Mouse (Mus musculus): ENCODE results near the gene Olfr609. TPM values are rescaled to one million over a fixed set of nuclear protein-coding genes. Genes with fewer than 3 reads are reported as not detected.
"Not testable (repeated sequence)": the region's sequence is repeated elsewhere in the genome, so short reads cannot be mapped to it uniquely, and the experiment has no call there.

The Olfr609 gene
- total RNA-seq (2015; ENCODE audit: low replicate concordance): not detected in 2 replicates
- not detected in 2 replicates for total RNA-seq (2017; ENCODE audit: low replicate concordance)

DNA sequence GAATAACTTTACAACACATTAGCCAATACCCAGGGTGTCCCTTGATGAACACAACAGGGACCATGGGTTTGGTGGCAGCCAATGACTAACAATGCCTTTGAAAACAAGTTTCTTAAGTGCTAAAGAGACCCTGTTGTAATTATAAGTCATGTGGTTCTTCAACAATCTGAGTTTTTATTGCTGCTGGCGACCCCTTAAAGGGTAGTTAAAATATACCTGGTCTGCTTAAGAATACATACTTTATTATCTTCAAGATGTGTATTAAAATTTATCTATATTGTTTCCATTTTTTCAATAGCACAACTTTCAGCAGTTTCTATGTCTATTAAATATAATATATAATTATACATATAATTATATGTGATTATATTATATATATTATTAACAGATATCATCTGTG lies at the start of gene Olfr609:
TSS of gene Olfr609 (minus strand) at position 101 of the 400 bp plus-strand sequence.
- no peak for ATAC-seq (replicated peaks; ENCODE audit: low FRiP score, poor library complexity, severe bottlenecking)

DNA sequence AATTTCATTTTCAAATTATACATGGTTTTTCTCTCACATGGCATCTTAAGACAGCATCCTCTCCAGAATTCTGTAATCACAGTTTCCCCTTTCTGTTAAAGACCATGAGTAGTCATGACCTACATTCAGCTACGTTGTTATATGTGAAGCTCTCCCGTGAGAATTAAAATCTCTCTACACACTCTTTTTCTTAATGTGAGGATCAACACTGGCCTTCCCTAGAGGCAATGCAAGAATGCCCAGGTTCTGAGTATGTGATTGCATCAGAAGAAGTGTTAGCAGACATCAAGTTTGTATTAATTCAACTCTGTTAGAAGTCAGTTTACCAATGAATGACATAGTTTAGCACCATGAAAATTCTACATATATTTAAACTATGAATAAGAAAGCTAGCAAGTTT lies 44.8 kb upstream of the Olfr609 start, which contains the start of gene Olfr612:
TSS of gene Olfr612 (minus strand) at position 101 of the 400 bp plus-strand sequence.
- ATAC-seq (replicated peaks; ENCODE audit: low FRiP score, poor library complexity, severe bottlenecking): not testable (repeated sequence)

DNA sequence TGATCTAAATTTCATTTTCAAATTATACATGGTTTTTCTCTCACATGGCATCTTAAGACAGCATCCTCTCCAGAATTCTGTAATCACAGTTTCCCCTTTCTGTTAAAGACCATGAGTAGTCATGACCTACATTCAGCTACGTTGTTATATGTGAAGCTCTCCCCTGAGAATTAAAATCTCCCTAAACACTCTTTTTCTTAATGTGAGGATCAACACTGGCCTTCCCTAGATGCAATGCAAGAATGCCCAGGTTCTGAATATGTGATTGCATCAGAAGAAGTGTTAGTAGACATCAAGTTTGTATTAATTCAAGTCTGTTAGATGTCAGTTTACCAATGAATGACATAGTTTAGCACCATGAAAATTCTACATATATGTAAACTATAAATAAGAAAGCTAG lies 22.9 kb upstream of the Olfr609 start, which contains the start of gene Olfr611:
TSS of gene Olfr611 (minus strand) at position 101 of the 400 bp plus-strand sequence.
- not testable (repeated sequence) for ATAC-seq (replicated peaks; ENCODE audit: low FRiP score, poor library complexity, severe bottlenecking)

DNA sequence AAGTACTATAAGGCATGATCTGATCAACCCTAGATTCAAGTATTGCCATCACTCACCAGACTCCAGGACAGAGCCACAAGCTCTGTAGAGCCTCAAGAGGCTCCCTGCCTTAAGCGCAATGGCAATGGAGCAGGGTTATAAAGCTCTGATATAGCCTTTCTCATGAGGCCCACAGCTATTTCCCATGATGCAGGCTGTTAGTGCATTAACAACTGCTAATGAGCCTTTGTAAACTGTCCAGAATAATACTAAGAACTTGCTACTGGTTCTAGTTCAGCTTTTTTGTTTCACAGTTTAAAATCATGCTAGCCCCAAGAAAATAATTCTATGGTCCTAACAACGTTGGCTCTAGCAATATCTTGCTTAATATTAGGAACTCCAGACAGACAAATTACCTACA lies 14.2 kb upstream of the Olfr609 start, which contains the start of gene Olfr610:
TSS of gene Olfr610 (minus strand) at position 101 of the 400 bp plus-strand sequence.
- no peak for ATAC-seq (replicated peaks; ENCODE audit: low FRiP score, poor library complexity, severe bottlenecking)

- ATAC-seq (replicated peaks; ENCODE audit: low FRiP score, poor library complexity, severe bottlenecking): not testable (repeated sequence)
These were observed 20.8 kb downstream of the Olfr609 start for GRCm38 (mm10) chr7:103477106-103477505.

DNA sequence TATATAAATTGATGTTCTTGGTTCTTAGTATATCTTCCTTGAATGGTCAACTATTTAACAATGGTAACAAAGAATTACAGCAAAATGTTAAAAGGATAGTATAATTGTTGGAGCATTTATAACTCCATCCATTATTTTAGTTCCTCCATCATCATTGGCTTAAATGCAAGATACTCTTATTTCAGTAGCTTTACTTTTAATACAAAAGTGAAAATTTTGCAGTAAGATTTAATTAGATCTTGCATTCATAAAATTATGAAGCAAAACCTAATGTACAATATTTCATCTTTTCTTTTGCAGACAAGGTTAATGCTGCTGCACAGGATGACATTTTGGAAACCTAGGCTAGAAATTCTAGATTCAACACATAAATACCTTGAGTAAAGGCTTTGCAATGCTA lies 28.3 kb downstream of the Olfr609 start, which contains the start of gene Olfr608:
TSS of gene Olfr608 (plus strand) at position 301 of the 400 bp plus-strand sequence.
- no peak for ATAC-seq (replicated peaks; ENCODE audit: low FRiP score, poor library complexity, severe bottlenecking)

GRCm38 (mm10) chr7:103460590-103460989 lies 37.3 kb downstream of the Olfr609 start:
- ATAC-seq (replicated peaks; ENCODE audit: low FRiP score, poor library complexity, severe bottlenecking): no peak

DNA sequence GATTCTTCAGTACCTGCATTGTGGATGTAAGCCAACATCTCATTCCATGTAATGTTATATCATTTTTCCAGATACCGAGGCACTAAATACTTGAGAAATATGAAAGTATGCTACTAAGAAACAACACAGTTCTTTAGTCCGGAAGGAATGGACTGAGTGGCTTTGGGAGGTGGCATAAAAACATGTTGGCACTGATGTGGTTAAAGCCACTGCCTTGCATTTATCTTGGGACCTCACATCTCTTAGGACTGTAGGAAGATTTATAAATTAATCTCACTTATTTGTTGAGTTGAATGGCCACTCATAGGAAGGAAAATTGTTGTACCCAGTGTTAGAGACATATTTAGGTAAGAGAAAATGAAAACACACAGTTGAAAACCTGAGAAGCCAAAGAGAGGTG lies 49.1 kb downstream of the Olfr609 start, which contains the start of gene Olfr606:
TSS of gene Olfr606 (plus strand) at position 301 of the 400 bp plus-strand sequence.
- no peak for ATAC-seq (replicated peaks; ENCODE audit: low FRiP score, poor library complexity, severe bottlenecking)

DNA sequence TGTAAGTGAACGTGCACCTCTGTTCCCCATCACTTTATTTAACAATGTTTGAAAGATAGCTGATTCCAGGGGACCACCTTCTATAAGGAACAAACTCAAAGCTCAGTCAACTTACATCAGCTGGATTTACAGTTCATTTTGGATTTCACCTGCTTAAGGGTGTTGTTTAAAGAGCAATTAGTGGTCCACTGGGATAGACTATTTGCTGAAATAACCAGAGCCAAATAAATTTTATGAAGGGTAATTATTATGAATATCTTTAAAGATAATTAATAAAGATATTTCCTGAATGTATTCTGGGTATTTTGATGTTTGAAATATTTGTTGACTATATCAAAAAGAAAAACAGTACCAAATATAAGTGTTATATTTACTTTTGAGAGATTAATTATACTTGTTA lies 52.5 kb downstream of the Olfr609 start, which contains the start of gene Olfr605:
TSS of gene Olfr605 (minus strand) at position 101 of the 400 bp plus-strand sequence.
- ATAC-seq (replicated peaks; ENCODE audit: low FRiP score, poor library complexity, severe bottlenecking): no peak

Other genes starting within 250 kb of the Olfr609 start
- not detected in 2 replicates for gene Usp17ld, start 245.6 kb downstream of the Olfr609 start, total RNA-seq (2015; ENCODE audit: low replicate concordance)
- not detected in 2 replicates for gene Usp17ld, start 245.6 kb downstream of the Olfr609 start, total RNA-seq (2017; ENCODE audit: low replicate concordance)
- not detected in 2 replicates for gene Olfr596, start 192.4 kb downstream of the Olfr609 start, total RNA-seq (2015; ENCODE audit: low replicate concordance)
- not detected in 2 replicates for gene Olfr596, start 192.4 kb downstream of the Olfr609 start, total RNA-seq (2017; ENCODE audit: low replicate concordance)
- not detected in 2 replicates for gene Olfr597, start 181.7 kb downstream of the Olfr609 start, total RNA-seq (2015; ENCODE audit: low replicate concordance)
- gene Olfr597, start 181.7 kb downstream of the Olfr609 start, total RNA-seq (2017; ENCODE audit: low replicate concordance): not detected in 2 replicates
- not detected in 2 replicates for gene Olfr598, start 174.5 kb downstream of the Olfr609 start, total RNA-seq (2015; ENCODE audit: low replicate concordance)
- gene Olfr598, start 174.5 kb downstream of the Olfr609 start, total RNA-seq (2017; ENCODE audit: low replicate concordance): not detected in 2 replicates
- gene Olfr599, start 162.1 kb downstream of the Olfr609 start, total RNA-seq (2015; ENCODE audit: low replicate concordance): not detected in 2 replicates
- not detected in 2 replicates for gene Olfr599, start 162.1 kb downstream of the Olfr609 start, total RNA-seq (2017; ENCODE audit: low replicate concordance)
- not detected in 2 replicates for gene Olfr600, start 148.4 kb downstream of the Olfr609 start, total RNA-seq (2015; ENCODE audit: low replicate concordance)
- gene Olfr600, start 148.4 kb downstream of the Olfr609 start, total RNA-seq (2017; ENCODE audit: low replicate concordance): not detected in 2 replicates
- not detected in 2 replicates for gene Olfr601, start 135.4 kb downstream of the Olfr609 start, total RNA-seq (2015; ENCODE audit: low replicate concordance)
- gene Olfr601, start 135.4 kb downstream of the Olfr609 start, total RNA-seq (2017; ENCODE audit: low replicate concordance): not detected in 2 replicates
- not detected in 2 replicates for gene Olfr603, start 111.9 kb downstream of the Olfr609 start, total RNA-seq (2015; ENCODE audit: low replicate concordance)
- not detected in 2 replicates for gene Olfr603, start 111.9 kb downstream of the Olfr609 start, total RNA-seq (2017; ENCODE audit: low replicate concordance)
- gene Usp17lc, start 83.0 kb downstream of the Olfr609 start, total RNA-seq (2015; ENCODE audit: low replicate concordance): not detected in 2 replicates
- gene Usp17lc, start 83.0 kb downstream of the Olfr609 start, total RNA-seq (2017; ENCODE audit: low replicate concordance): not detected in 2 replicates
- not detected in 2 replicates for gene Olfr605, start 52.6 kb downstream of the Olfr609 start, total RNA-seq (2015; ENCODE audit: low replicate concordance)
- gene Olfr605, start 52.6 kb downstream of the Olfr609 start, total RNA-seq (2017; ENCODE audit: low replicate concordance): not detected in 2 replicates
- gene Olfr606, start 49.0 kb downstream of the Olfr609 start, total RNA-seq (2015; ENCODE audit: low replicate concordance): not detected in 2 replicates
- gene Olfr606, start 49.0 kb downstream of the Olfr609 start, total RNA-seq (2017; ENCODE audit: low replicate concordance): not detected in 2 replicates
- gene Olfr607, start 33.9 kb downstream of the Olfr609 start, total RNA-seq (2015; ENCODE audit: low replicate concordance): not detected in 2 replicates
- gene Olfr607, start 33.9 kb downstream of the Olfr609 start, total RNA-seq (2017; ENCODE audit: low replicate concordance): not detected in 2 replicates
- gene Olfr608, start 28.2 kb downstream of the Olfr609 start, total RNA-seq (2015; ENCODE audit: low replicate concordance): not detected in 2 replicates
- not detected in 2 replicates for gene Olfr608, start 28.2 kb downstream of the Olfr609 start, total RNA-seq (2017; ENCODE audit: low replicate concordance)
- gene Olfr610, start 14.1 kb upstream of the Olfr609 start, total RNA-seq (2015; ENCODE audit: low replicate concordance): not detected in 2 replicates
- gene Olfr610, start 14.1 kb upstream of the Olfr609 start, total RNA-seq (2017; ENCODE audit: low replicate concordance): not detected in 2 replicates
- not detected in 2 replicates for gene Olfr611, start 22.8 kb upstream of the Olfr609 start, total RNA-seq (2015; ENCODE audit: low replicate concordance)
- not detected in 2 replicates for gene Olfr611, start 22.8 kb upstream of the Olfr609 start, total RNA-seq (2017; ENCODE audit: low replicate concordance)
- not detected in 2 replicates for gene Olfr612, start 44.7 kb upstream of the Olfr609 start, total RNA-seq (2015; ENCODE audit: low replicate concordance)
- 0.85 TPM in 1 of 2 replicates, not detected in the other for gene Olfr612, start 44.7 kb upstream of the Olfr609 start, total RNA-seq (2017; ENCODE audit: low replicate concordance)
- not detected in 2 replicates for gene Olfr613, start 50.0 kb upstream of the Olfr609 start, total RNA-seq (2015; ENCODE audit: low replicate concordance)
- 0.70 TPM in 1 of 2 replicates, not detected in the other for gene Olfr613, start 50.0 kb upstream of the Olfr609 start, total RNA-seq (2017; ENCODE audit: low replicate concordance)
- not detected in 2 replicates for gene Olfr615, start 58.0 kb upstream of the Olfr609 start, total RNA-seq (2015; ENCODE audit: low replicate concordance)
- not detected in 2 replicates for gene Olfr615, start 58.0 kb upstream of the Olfr609 start, total RNA-seq (2017; ENCODE audit: low replicate concordance)
- gene Olfr616, start 71.1 kb upstream of the Olfr609 start, total RNA-seq (2015; ENCODE audit: low replicate concordance): not detected in 2 replicates
- not detected in 2 replicates for gene Olfr616, start 71.1 kb upstream of the Olfr609 start, total RNA-seq (2017; ENCODE audit: low replicate concordance)
- gene Olfr617, start 75.0 kb upstream of the Olfr609 start, total RNA-seq (2015; ENCODE audit: low replicate concordance): not detected in 2 replicates
- not detected in 2 replicates for gene Olfr617, start 75.0 kb upstream of the Olfr609 start, total RNA-seq (2017; ENCODE audit: low replicate concordance)
- gene Olfr618, start 92.0 kb upstream of the Olfr609 start, total RNA-seq (2015; ENCODE audit: low replicate concordance): not detected in 2 replicates
- gene Olfr618, start 92.0 kb upstream of the Olfr609 start, total RNA-seq (2017; ENCODE audit: low replicate concordance): not detected in 2 replicates
- not detected in 2 replicates for gene Olfr619, start 102.5 kb upstream of the Olfr609 start, total RNA-seq (2015; ENCODE audit: low replicate concordance)
- gene Olfr619, start 102.5 kb upstream of the Olfr609 start, total RNA-seq (2017; ENCODE audit: low replicate concordance): not detected in 2 replicates
- gene Olfr620, start 114.5 kb upstream of the Olfr609 start, total RNA-seq (2015; ENCODE audit: low replicate concordance): not detected in 2 replicates
- not detected in 2 replicates for gene Olfr620, start 114.5 kb upstream of the Olfr609 start, total RNA-seq (2017; ENCODE audit: low replicate concordance)
- gene Olfr622, start 144.6 kb upstream of the Olfr609 start, total RNA-seq (2015; ENCODE audit: low replicate concordance): not detected in 2 replicates
- gene Olfr622, start 144.6 kb upstream of the Olfr609 start, total RNA-seq (2017; ENCODE audit: low replicate concordance): not detected in 2 replicates
- gene Olfr623, start 165.6 kb upstream of the Olfr609 start, total RNA-seq (2015; ENCODE audit: low replicate concordance): not detected in 2 replicates
- gene Olfr623, start 165.6 kb upstream of the Olfr609 start, total RNA-seq (2017; ENCODE audit: low replicate concordance): not detected in 2 replicates
- 0.21 TPM in 1 of 2 replicates, not detected in the other for gene Olfr624, start 173.1 kb upstream of the Olfr609 start, total RNA-seq (2015; ENCODE audit: low replicate concordance)
- gene Olfr624, start 173.1 kb upstream of the Olfr609 start, total RNA-seq (2017; ENCODE audit: low replicate concordance): not detected in 2 replicates
- gene Olfr625-ps1, start 184.7 kb upstream of the Olfr609 start, total RNA-seq (2015; ENCODE audit: low replicate concordance): not detected in 2 replicates
- not detected in 2 replicates for gene Olfr625-ps1, start 184.7 kb upstream of the Olfr609 start, total RNA-seq (2017; ENCODE audit: low replicate concordance)
- gene Olfr243, start 216.6 kb upstream of the Olfr609 start, total RNA-seq (2015; ENCODE audit: low replicate concordance): not detected in 2 replicates
- 0.28 TPM in 1 of 2 replicates, not detected in the other for gene Olfr243, start 216.6 kb upstream of the Olfr609 start, total RNA-seq (2017; ENCODE audit: low replicate concordance)
- not detected in 2 replicates for gene Olfr628, start 232.3 kb upstream of the Olfr609 start, total RNA-seq (2015; ENCODE audit: low replicate concordance)
- not detected in 2 replicates for gene Olfr628, start 232.3 kb upstream of the Olfr609 start, total RNA-seq (2017; ENCODE audit: low replicate concordance)
- gene Olfr629, start 246.9 kb upstream of the Olfr609 start, total RNA-seq (2015; ENCODE audit: low replicate concordance): not detected in 2 replicates
- 0.43 TPM in 1 of 2 replicates, not detected in the other for gene Olfr629, start 246.9 kb upstream of the Olfr609 start, total RNA-seq (2017; ENCODE audit: low replicate concordance)